Mouse (Mus musculus) intestine, embryonic 14.5 days (tissue): ENCODE data around the gene Serpinb9b. TPM values are rescaled to one million over a fixed set of nuclear protein-coding genes. Genes with fewer than 3 reads are reported as not detected.

ENCODE experiments used
- ATAC-seq: fragments of 200-750 bp; cut with Nextera tagmentation; replicated peaks from 2 replicates; pipeline ENCODE4 v1.8.0; 2017; ENCODE audit warnings: low read depth, moderate number of reproducible peaks, moderate TSS enrichment, moderate library complexity; ENCODE audit not compliant: low FRiP score, low TSS enrichment
- DNase-seq: peaks from one replicate; pipeline ENCODE4 v3.0.0-alpha.2; 2018; ENCODE audit warnings: low spot score
- H3K27ac ChIP-seq: fragments of 300-500 bp; sonication (generic); 2 replicates; pipeline ENCODE4 v1.5.1; 2014; ENCODE audit warnings: low read depth, mild to moderate bottlenecking, control low read depth
- H3K27me3 ChIP-seq: fragments of 300-500 bp; sonication (generic); replicated peaks from 2 replicates; pipeline ENCODE4 v1.6.1; 2014; ENCODE audit warnings: low read length, control low read depth; ENCODE audit not compliant: control insufficient read depth, insufficient read depth
- H3K36me3 ChIP-seq: fragments of 300-500 bp; sonication (generic); 2 replicates; pipeline ENCODE4 v1.6.1; 2014; ENCODE audit warnings: low read length, control low read depth; ENCODE audit not compliant: control insufficient read depth, insufficient read depth
- H3K4me1 ChIP-seq: fragments of 300-500 bp; sonication (generic); replicated peaks from 2 replicates; pipeline ENCODE4 v1.6.1; 2014; ENCODE audit warnings: low read length, control low read depth, mixed read lengths; ENCODE audit not compliant: control insufficient read depth, insufficient read depth
- H3K4me2 ChIP-seq: fragments of 300-500 bp; sonication (generic); 2 replicates; pipeline ENCODE4 v1.6.1; 2014; ENCODE audit warnings: low read length
- H3K4me3 ChIP-seq: fragments of 300-500 bp; sonication (generic); 2 replicates; pipeline ENCODE4 v1.5.1; 2014; ENCODE audit warnings: low read depth, low read length, control low read depth, mixed read lengths
- H3K9ac ChIP-seq: fragments of 300-500 bp; sonication (generic); 2 replicates; pipeline ENCODE4 v1.6.1; 2014; ENCODE audit warnings: mild to moderate bottlenecking, low read length
- H3K9me3 ChIP-seq: fragments of 300-500 bp; sonication (generic); 2 replicates; pipeline ENCODE4 v1.6.1; 2016; ENCODE audit warnings: low read length, control low read depth; ENCODE audit not compliant: control insufficient read depth
- WGBS: fragments of 180-500 bp; shearing (Covaris S2); extraction: QIAGEN DNeasy Blood & Tissue Kit; methylation state at CpG from one replicate; pipeline ENCODE4 v1.1.7; 2014; 5-methylcytosine and 5-hydroxymethylcytosine counted together
- polyA plus RNA-seq: library from polyadenylated mRNA; unstranded; fragments of >200 nt; fragmentation: Nextera tagmentation; extraction: Ambion mirVana; gene quantifications from 2 replicates; pipeline ENCODE4 v1.2.1, GENCODE M21; 2014

Gene Serpinb9b
- polyA plus RNA-seq, 1 experiment from 2014 or later = 0.12 TPM

DNA sequence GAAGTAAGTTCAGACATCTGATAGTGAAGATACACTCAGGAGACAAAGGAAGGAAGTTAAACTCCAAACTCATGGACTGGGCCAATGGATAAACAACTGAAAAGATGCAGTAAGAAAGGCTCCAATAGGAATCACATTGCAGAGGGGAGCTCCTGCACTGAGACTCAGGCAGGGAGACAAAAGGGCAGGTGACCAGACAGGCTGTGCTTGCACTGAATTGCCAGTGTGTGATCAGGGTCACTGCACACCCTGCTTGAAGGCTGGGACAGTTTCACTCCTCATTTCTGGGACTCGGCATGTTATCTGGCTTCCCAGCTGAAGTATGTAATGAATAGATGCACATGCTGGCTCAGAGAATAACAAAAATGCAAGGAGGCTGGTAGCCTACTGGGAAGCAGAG lies 35.8 kb downstream of the Serpinb9b start:
- WGBS = 87% methylated on average over 1 of the region's 1 CpGs

DNA sequence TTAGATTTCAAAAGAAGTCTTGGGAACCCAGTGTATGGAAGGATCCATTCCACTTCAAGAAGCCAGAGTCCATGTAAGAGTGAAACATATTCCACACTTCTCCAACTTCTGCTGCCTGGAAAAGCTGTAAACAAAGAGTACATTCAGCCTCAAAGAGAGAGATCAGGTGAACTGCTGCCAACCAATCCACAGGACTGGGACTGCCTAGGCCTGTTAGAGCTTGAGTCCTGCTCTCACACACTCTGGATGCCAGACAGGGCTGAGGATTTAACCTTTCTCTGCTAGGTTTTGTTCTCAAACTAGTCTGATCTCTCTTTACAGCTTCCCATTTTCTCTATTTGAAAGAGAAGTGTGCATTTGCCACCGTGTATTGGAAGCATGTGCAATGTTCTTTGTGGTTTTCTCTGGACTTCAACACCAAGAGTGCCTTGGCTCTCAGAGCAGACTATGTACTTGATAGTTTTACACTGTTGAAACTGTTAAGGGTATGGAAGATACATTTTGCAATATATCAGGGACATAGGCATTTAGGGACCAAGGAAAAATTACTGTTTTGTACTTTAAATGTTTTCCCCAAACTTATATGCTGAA lies 40.3 kb downstream of the Serpinb9b start:
- H3K27ac ChIP-seq = no peak overlapping the region
- no peak for ATAC-seq
- H3K4me3 ChIP-seq = no peak overlapping the region
- DNase-seq = no peak
- WGBS = 74% methylated on average over 1 of the region's 1 CpGs
- no peaks in the 10 kb centered on the region for H3K27me3 ChIP-seq
- no peaks in the 10 kb centered on the region for H3K4me1 ChIP-seq
- no peak overlapping the region for H3K4me2 ChIP-seq
- H3K9me3 ChIP-seq = no peaks in the 10 kb centered on the region
- H3K9ac ChIP-seq = no peak overlapping the region
- no peaks in the 10 kb centered on the region for H3K36me3 ChIP-seq

More for the DNA sequence above, 35.8 kb downstream of the Serpinb9b start:
- H3K4me3 ChIP-seq = no peak overlapping the region
- H3K9me3 ChIP-seq = no peaks in the 10 kb centered on the region
- no peak for DNase-seq
- no peak overlapping the region for H3K27ac ChIP-seq
- H3K4me1 ChIP-seq = no peaks in the 10 kb centered on the region
- H3K4me2 ChIP-seq = no peak overlapping the region
- no peak overlapping the region for H3K9ac ChIP-seq
- H3K27me3 ChIP-seq = no peaks in the 10 kb centered on the region
- H3K36me3 ChIP-seq = no peaks in the 10 kb centered on the region
- no peak for ATAC-seq

DNA sequence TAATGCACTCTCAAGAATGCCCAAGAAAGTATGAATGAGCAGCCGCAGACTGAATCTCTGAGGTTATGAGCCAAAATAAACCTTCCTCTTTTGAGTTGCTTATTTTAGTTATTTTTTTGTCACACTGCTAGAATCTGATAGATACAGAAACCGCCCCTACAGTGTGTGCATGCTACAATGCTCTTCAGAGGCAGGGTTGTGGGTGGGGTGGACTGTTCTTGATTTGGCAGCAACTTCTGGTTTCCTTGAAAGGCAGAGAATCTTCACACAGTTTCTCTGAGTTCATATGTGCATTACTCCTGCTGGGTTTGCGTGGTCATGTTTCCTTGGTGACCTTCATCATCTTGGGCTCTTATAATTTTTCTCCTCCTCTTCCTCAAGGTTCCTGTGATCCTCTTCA lies 40.9 kb downstream of the Serpinb9b start:
- Histone ChIP-seq H3K4me1 (no peaks in the 10 kb centered on the region), H3K36me3 (no peaks in the 10 kb centered on the region), H3K27ac (no peak overlapping the region), H3K4me3 (no peak overlapping the region), H3K9me3 (no peaks in the 10 kb centered on the region), H3K27me3 (no peaks in the 10 kb centered on the region), H3K4me2 (no peak overlapping the region), H3K9ac (no peak overlapping the region)
- WGBS = 82% methylated on average over 3 of the region's 3 CpGs
- ATAC-seq (no peak), DNase-seq (no peak)

DNA sequence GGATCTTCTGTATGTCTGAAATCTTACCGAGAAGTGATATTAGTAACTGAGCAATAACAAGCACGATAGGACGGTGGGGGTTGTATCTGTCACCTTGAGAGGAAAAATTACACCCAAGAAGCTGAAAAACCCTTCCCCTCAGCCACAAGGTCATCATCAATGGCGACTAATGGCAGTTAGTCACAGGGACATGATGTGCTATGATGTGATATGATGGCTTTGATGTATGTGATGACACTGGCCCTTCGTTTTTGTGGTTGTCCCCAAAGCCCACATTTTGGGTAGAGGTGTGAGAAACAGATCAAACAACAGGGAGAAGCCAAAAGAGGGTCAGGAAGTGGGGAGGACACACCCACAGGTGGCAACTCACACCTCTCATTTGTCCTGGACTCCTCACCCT lies 44.6 kb downstream of the Serpinb9b start:
- no peaks in the 10 kb centered on the region for H3K27me3 ChIP-seq
- no peaks in the 10 kb centered on the region for H3K4me1 ChIP-seq
- no peaks in the 10 kb centered on the region for H3K36me3 ChIP-seq
- no peak overlapping the region for H3K9ac ChIP-seq
- no peak overlapping the region for H3K4me2 ChIP-seq
- H3K9me3 ChIP-seq = no peaks in the 10 kb centered on the region
- DNase-seq (no peak), ATAC-seq (no peak)
- no peak overlapping the region for H3K27ac ChIP-seq
- no peak overlapping the region for H3K4me3 ChIP-seq
- 77% methylated on average over 5 of the region's 5 CpGs for WGBS

DNA sequence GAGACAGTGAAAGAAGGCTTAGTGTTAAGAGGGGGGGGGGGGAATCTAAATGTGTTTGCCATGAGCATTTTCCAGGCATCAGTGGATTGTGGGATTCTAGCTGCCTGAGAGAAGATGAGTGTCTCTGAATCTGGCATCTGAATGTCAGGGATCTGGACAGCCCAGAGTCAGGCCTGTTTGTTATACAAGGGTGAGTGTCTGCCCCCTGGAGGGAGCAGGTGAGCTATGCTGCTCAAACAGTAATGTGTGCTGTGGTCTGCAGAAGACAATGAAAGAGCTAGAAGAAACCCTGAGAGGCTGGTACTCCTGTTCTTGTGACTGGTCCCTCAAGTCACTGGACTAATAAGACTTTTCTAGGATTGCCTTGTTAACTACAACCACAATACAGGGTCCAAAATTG lies 46.8 kb downstream of the Serpinb9b start:
- DNase-seq = no peak
- Histone ChIP-seq H3K27ac (no peak overlapping the region), H3K27me3 (no peaks in the 10 kb centered on the region), H3K9ac (no peak overlapping the region), H3K4me1 (no peaks in the 10 kb centered on the region), H3K4me2 (no peak overlapping the region), H3K9me3 (no peaks in the 10 kb centered on the region), H3K36me3 (no peaks in the 10 kb centered on the region), H3K4me3 (no peak overlapping the region)
- 0 out of 2 replicates have a peak, but pooled peaks have one; percentile 58 for ATAC-seq

DNA sequence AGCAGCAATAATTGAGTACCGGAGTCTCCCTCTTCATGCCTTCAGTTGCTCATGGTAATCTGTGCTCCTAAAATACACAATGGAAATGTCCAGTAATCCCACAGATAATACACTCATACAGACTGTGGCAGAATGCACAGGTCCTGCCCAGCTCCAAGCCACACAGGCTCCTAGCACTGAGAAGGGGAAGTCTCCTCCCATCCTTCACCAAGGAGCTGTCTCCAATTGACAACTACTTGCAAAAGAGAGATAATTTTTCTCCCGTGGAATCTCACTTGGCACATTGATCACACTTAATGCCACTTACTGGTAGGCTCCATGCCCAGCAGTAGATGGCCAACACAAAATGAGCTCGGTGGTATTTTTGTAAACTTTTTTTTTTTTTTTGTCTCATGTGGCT lies 49.0 kb downstream of the Serpinb9b start:
- no peaks in the 10 kb centered on the region for H3K27me3 ChIP-seq
- no peaks in the 10 kb centered on the region for H3K36me3 ChIP-seq
- H3K9ac ChIP-seq = no peak overlapping the region
- ATAC-seq = no peak
- no peak overlapping the region for H3K4me3 ChIP-seq
- no peak overlapping the region for H3K27ac ChIP-seq
- H3K4me2 ChIP-seq = no peak overlapping the region
- no peaks in the 10 kb centered on the region for H3K4me1 ChIP-seq
- no peak for DNase-seq
- WGBS = 63% methylated on average over 3 of the region's 3 CpGs
- H3K9me3 ChIP-seq = no peaks in the 10 kb centered on the region

DNA sequence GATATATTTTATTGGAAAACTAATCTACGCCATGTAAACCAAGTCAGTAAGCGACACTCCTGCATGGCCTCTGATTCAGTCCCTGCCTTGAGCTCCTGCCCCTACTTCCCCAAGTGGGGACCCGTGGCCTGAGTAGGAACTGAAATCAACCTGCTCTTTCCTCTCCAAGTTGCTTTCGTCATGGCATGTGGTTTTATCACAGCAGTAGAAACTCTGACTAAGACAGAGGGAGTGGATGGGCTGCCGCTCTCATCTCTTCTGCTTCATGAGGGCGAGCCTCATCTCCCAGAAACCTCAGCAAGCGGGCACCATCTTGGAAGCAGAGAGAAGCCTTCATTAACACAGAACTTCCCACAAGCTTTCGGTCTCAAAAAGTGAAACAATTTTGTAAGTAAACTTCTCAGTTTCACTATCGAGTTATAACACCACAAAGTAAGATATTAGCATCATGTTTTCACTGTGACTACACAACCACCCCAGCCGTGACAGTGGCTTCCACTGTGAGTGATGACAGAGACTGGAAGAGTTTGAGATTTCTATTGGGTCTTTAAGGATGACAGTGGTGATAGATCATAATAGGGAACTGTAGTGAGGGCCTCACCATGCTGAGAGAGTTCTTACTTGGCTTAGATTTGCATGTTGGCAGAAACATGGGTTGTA lies 49.9 kb downstream of the Serpinb9b start:
- no peaks in the 10 kb centered on the region for H3K36me3 ChIP-seq
- no peak overlapping the region for H3K4me3 ChIP-seq
- H3K27ac ChIP-seq = no peak overlapping the region
- no peaks in the 10 kb centered on the region for H3K4me1 ChIP-seq
- H3K9me3 ChIP-seq = no peaks in the 10 kb centered on the region
- no peak overlapping the region for H3K9ac ChIP-seq
- no peak overlapping the region for H3K4me2 ChIP-seq
- DNase-seq (no peak), ATAC-seq (no peak)
- H3K27me3 ChIP-seq = no peaks in the 10 kb centered on the region
- 92% methylated on average over 10 of the region's 10 CpGs for WGBS

DNA sequence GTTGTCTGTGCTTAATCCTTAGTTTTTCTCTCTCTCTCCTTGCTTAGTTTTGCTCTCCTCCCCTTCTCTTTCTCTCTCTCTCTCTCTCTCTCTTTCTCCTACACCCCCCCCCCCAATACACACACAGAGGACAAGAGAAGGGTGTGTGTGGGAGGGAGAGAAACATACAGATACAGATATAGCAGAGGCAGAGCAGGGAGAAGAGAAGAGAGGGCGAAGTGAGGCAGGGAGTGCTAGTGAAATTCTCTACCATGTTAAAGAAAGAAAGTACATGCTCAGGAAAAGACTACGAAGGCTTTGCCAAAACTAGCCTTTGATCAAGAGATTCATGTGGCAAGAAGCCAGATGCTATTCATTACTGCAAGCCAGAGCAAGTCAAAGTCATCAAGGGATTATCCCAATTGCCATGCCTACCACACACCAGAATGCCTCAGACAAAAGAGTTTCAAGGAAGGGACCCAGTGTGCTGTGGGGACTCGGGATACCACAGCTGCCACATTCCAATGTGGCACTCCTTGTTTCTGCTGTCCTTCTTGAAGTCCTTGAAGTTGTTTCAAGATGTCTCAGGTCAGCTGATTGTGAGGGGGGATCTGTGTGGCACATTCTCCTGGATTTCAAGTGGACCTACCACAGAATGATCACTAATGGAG lies 51.0 kb downstream of the Serpinb9b start, which contains the start of gene Serpinb1b:
TSS of gene Serpinb1b (plus strand) at position 520 of the 650 bp plus-strand sequence.
- H3K36me3 ChIP-seq = no peaks in the 10 kb centered on the region
- WGBS = 68% methylated on average over 3 of the region's 3 CpGs
- no peak within 1 kb of the TSS for H3K4me2 ChIP-seq

More for the DNA sequence above, 51.0 kb downstream of the Serpinb9b start, which contains the start of gene Serpinb1b:
- no peak within 1 kb of the TSS for H3K4me3 ChIP-seq
- H3K4me1 ChIP-seq = no peaks in the 10 kb centered on the region
- DNase-seq (no peak), ATAC-seq (no peak)
- no peak within 1 kb of the TSS for H3K9ac ChIP-seq
- H3K27me3 ChIP-seq = no peaks in the 10 kb centered on the region
- no peaks in the 10 kb centered on the region for H3K9me3 ChIP-seq
- H3K27ac ChIP-seq = no peak within 1 kb of the TSS
